Mouse (Mus musculus): ENCODE results near the gene Fgfr2.

Gene Fgfr2

DNA sequence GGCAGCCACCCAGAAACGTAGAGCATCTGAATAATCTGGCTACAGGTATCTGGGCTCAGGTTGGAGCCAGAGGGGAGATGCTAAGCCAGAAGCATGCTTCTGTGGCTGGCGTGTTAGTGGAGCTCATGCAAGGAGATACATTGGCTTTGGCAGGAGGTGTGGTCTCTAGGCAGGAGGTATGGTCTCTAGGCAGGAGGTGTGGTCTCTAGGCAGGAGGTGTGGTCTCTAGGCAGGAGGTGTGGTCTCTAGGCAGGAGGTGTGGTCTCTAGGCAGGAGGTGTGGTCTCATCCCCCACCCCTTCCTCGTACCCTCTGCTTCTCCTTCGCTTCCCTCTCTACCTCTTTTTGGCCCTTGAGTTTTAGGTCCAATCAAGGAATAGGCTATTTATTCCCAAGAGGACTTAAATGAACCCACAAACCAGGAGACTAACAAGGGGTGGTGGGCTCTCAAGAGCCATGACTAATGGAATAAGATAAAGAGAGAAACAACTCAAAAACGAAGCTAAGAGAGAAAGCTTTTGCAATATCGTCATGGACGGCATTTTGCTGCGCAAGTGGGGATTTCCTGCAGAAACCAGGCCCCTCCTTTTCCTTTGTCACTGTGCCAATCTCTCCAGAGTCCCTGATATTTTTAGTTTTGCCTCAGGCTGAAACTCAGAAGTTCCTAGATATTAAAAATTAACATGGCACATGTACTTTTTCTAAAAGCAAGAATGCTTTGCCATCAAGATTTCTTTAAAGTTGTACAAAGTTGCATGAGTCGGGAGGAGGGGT, 775.7 kb downstream of the Fgfr2 start:
- no peak for DNase-seq

DNA sequence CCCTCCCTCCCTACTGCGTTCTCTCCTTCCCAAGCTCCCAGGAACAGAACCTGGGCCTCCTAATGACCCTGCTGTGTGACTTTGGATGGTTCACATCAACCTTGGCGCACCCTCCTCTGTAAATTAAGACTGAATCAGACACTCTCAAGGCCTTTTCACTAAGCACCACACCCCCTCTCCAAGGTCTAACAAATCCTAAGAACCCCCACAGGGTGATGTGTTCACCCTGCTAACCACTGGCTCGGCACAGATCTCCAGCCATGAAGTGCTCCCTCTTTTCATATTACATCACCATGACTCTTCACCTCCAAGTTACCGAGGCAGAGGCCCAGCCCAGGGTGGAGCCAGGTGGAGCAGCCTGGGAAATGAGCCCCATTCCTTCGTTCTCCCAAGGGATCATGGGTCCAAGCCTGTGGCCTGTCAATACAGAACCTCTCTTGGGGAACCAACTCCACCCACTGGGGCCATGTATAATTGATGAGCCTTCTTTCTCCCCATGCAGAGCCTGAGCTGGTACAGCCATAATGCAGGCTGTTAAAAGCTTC, 777.6 kb downstream of the Fgfr2 start:
- DNase-seq = no peak

DNA sequence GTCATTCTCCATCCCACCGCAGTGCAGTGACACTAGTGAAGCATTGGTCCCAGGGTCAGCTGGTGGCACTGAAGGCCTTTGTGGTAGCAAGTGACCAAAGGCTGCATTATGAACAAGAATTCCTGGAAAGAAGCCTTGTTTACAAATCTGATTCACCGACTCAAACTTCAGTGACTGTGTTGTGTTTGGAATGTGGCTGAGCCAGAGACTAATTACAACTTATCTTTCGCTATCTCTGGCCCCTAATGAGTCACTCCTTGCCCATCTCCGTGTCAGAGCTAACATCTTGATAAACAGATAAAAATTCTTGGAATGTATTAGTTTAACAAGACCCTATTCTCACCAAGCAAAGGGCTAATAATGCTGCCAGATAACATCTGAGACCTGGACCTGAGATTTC, 778.5 kb downstream of the Fgfr2 start:
- no peak for DNase-seq

DNA sequence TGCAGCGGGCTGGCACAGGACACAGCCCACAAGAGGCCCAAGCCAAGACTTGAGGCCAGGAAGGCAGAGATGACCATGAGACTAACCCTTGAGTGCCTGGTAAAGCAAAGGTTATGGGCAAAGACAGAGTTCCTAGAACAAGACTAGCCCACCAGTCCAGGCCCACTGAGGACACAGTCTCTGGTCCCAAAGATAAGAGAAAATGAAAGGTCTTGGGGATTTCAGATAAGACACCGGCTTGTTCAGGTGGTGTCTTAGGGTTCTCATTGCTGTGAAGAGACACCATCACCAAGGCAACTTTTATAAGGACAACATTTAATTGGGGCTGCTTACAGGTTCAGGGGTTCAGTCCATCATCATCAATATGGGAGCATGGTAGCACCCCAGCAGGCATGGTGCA, 779.2 kb downstream of the Fgfr2 start:
- DNase-seq = no peak

DNA sequence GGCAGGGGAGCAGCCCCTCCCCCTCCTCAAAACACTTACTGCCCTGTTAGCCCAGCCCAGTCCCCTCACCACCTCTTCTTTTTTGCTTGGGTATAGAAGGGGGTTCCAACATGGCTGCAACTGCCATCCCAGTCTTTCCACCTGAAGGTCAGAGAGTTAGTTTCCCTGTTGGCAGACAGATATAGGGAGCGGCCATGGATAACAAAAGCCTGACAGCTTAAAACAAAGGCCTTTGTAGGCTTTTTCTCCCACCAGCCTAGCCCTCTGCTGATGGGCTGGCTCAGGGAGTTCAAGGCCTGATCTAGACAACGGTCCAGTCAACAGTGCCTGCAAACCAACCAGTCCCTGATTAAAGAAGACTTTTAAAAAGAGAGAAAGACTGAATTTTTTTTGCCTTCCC, 780.0 kb downstream of the Fgfr2 start:
- DNase-seq = no peak

DNA sequence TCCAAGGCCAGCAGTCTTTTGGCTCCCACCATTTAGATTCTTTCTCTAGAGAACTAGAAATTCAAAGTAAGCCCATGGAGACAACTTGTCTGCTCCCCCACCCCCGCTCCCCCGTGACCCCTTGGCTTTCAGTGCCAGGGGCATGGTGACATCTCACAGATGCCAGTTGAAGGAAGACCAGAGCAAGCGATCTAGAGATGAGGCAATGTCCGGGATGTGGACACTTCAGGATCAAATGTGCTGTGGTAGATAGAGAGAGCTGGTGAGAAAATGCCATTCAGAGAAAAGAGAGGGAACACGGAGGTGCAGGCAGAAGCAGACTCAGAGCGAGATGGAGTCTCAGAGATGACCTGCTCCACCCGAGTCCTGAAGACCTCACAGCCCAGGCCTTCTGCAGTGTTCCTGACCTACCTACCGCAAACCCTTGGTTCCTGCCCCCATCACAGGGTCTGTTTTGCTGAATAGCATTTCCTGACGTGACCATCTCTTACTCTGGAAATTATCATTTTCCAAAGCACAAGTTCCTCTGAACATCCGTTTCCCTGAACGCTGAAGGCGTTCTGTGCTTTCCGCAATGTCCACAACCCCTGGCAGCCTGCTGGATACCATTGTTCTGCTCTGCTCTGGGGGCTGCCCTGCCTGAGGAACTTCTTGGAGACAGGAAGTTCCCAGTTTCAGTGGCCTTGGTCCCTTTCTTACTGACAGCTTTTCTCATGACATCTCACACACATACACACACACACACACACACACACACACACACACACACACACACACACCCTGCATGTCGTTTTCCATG, 783.9 kb downstream of the Fgfr2 start:
- no peak for DNase-seq

DNA sequence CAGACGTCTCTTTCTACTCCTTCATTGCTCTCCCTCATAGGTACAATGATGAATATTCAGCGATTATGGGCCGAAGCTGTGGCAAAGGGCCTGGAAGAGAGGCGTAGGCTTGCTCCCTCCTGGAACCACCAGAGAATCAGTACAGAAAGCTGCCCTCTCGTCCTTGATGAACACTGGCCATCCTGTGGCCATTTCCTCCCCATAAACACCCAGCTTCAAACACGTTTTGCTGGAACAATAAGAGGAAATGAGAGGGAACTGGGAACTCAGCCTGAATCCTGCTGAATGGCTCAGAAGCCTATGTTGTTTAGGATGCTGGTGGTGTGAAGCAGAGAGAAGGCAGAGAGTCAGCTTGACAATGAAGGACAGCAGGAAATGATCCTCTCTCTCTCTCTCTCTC, 784.8 kb downstream of the Fgfr2 start:
- DNase-seq = no peak

DNA sequence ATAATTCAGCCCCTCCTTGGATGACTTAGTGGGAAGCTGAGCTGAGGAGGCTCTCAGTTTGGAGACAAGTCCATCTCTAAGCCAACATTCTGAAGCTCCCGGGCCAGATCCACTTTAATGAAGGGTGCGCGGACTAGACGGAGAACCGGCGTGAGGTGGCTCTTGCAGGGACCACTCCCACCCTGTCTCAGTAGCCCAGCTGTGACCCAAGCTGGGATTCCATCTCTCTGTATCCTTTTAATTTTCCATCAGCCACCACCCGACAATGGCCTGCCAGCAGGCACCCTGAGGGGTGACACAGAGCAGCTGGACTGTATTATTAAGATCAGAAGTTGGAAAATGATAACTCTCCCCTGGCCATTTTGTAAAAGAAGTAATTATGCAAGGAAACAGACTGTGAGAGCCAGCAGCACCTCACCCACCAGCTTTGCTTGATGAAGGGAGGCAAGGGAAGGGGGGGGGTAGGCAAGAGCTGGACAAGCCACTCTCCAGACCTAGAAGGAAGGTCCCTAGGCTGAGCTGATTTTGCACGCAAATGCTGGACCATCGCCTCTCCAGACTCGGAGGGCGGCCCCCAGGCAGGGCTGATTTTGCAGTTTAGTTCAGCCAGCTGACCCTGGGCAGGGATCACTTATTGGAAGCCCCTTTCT, 785.8 kb downstream of the Fgfr2 start:
- DNase-seq = no peak

DNA sequence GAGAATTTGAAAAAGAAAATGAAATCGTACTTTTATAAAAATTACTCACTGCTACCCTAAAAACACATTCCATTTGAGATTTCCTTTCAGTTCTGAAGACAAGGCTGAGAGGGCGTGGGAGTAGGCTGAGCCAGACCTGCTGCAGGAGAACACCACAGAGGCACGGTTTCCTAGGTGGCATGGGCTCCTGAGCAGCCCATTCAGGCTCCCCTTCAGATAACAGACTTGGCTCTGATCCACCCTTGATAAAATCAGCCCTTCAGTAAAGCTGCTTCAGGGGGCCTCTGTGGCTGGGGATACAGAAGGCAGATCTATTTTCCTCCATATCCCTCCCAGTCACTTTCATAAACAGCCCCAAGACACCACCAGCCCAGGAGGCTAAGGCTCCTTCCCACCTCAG, 786.4 kb downstream of the Fgfr2 start:
- no peak for DNase-seq

DNA sequence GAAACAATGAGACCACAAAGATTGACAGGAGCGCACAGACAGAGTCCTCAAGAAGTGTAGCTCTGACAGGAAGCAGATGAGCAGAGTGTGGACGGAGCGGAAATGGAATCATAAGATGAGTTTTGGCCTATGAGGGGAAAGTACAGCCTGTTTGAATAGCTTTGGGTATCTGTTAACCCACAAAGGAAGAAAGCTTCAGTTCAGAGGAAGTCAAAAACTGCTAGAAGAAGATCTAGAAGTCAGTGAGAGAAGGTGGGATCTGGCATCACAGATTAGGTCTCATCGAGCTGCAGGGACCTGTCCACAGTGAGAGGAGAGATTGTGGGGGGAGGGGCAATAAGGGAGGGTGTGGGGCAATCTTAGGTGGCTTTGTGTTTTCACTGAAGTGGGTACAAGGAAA, 787.8 kb downstream of the Fgfr2 start:
- no peak for DNase-seq

DNA sequence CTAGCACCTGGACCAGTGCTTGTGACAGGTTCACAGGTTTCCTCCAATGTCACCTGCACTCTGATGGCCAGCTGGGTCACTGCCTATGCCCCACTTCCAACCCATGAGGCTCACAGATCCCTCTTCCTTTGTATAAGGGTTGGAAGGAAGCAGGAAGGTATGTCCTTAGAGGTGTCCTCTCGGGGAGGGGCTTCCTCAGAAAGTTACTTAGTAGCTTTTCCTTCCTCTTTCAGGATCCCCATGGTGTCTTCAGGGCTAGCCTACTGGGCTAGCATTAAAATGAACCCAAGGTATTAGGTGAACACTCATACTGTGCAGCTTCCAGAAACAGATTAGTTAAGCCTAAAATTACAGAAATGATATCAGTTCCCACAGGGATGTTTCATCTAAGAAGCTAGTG, 790.1 kb downstream of the Fgfr2 start:
- no peak for DNase-seq

DNA sequence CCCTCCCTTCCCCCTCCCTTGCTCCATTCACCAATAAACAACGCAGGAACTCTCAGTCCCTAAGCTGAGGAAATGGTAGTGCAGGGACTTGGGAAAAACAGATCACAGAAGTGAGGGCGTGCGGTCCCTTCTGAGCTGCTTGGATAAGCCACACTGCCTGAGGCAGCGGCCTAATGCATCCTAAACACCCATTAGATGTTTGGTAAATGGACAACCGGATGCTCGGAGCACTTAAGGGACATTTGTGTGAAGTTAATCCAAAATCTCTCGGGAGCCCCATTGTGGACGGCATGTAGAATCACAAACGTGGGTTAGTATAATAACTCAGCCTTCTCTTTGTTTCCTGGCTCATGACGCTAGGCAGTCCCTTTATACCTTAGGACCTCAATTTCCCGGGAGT, 791.0 kb downstream of the Fgfr2 start:
- DNase-seq = no peak

DNA sequence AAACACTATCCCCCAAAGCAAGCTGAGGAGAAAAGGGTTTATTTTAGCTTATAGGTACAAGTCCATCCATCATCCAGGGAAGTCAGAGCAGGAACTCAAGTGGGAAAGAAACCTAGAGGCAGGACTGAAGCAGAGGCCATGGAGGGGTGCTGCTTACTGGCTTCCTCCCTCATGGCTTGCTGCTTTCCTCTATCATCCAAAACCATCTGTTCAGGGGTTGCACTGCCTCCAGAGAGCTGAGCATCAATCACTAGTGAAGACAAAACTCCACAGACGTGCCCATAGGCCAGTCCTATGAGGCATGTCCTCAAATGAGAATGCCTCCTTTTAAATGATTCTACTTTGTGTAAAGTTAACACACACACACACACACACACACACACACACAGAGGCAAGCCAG, 793.0 kb downstream of the Fgfr2 start:
- DNase-seq = no peak

DNA sequence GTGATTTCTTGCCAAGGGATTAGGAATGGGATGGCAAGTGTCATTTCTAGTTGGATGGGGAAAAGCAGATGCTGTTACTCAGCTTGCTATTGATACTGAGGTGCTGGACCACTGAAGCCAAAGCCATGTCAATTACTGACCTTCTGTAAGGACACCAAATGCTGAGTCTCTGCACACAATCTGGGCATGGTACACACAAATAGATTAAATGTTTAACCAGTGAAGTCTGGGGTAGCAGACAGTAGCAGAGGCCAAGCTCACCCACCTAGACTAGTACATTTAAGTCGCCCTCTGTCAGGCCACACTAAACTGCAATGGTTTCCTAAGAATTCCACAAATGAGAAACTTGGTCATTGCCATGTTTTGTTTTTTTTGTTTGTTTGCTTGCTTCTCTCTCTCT, 794.5 kb downstream of the Fgfr2 start:
- DNase-seq = no peak

DNA sequence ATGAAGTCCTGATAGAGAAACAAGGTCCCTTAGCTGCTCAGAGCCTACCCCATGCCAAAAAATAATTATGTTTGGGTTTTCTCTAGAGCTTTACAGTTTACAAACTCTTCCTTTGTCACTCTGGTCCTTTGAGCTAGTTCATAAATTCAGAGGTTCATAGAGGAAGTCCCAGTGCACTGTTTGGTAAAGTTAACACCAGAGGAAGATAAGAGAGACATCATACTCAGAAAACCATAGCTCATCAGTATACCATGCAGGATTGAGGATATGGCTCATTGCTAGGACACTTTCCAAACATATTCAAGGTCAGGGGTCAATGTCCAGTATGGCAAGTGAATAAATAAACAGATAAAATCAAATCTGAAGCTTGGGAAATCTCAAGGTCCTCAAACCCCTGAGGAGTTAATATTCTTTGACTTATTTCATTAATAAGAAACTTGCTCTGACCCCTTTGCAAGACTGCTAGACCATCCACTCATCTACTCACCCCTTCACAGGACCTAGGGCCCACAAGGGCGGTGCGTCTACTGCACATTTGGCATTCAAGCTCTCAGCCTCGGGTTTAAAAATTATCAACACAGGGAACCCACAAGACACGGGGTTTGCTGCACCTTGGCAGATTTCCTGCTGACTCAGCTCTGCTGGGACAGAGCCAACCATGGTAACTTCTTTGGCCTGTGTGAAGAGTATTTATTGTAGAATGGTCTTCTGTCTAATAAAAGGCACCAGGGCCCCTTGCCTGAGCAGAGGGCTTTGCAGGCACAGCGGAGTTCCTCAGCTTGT, 797.4 kb downstream of the Fgfr2 start:
- peak; percentile 65 to 67 for DNase-seq

DNA sequence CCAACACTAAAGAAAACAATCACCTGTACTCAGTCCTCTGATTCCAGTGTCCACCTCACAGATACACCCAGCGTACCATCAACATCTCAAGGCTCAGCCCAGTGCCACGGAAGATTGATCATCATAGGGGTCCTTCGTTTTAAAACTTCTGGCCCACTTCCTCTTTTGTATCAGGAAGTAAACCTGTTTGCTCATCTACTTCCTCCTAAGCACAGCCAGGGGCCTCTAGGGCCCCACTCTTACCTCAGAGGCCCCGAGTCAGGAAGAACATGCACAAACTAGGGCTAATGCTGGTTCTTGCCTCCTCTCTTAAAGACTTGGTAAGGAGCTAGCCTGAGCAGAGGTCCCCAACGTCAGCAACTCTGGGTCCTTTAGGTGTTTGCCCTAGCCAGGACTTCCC, 799.7 kb downstream of the Fgfr2 start:
- DNase-seq = no peak

DNA sequence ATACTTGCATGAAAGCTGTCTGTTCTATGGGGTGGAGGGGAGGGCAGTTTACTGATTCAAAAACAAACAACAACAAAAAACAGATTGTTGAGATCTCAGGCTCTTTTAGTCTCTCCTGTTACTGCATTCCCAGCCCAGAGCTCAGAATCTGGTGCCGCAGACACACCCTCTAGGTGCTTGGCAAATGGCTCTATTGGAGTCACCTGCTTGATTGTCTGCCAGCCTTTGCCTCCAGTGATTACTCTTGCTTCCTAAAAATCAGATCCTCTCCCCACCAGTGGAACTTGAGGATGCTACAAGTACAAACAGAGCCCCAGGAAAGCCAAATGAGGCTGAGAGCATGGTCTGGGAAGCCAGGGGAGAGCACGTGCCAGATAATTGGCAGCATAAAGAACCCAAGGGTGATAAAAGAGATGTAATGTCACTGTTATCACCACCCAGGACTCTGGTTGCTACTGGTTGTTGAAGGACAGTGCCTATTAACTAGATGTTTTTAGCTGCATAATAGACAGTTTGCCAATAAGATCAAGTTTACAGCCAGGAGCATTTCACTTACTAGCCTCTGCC, 801.7 kb downstream of the Fgfr2 start:
- peak in 1 of 2 experiments; percentile 29 for DNase-seq

DNA sequence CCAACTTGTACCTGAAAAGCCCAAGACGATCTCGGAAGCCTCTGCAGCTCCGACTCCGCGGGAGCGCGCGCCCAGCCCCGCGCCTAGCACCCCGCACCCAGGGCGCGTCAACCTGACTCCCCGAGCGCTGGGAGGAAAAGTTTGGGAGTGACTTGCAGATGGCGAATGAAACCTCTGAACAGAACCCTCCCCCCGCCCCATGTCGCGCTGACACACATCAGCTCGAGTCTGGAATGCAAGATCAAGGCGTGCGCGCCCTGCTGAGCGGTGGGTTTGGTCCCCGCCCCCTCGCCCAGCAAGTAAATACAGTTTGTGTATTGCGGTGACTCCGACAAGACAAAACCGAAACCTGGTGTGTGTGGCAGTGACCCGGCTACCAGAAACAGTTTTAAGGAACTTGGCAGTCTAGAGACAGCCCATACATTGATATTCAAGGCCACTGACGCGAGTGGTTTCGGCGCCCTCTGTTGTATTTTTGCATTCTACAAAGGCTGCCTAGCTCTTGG, 806.1 kb downstream of the Fgfr2 start, which contains the start of gene Chst15:
Gene Chst15, minus strand, starts transcription at position 193 of the 506 bp plus-strand sequence.
- peak; percentile 49 to 55 for DNase-seq

DNA sequence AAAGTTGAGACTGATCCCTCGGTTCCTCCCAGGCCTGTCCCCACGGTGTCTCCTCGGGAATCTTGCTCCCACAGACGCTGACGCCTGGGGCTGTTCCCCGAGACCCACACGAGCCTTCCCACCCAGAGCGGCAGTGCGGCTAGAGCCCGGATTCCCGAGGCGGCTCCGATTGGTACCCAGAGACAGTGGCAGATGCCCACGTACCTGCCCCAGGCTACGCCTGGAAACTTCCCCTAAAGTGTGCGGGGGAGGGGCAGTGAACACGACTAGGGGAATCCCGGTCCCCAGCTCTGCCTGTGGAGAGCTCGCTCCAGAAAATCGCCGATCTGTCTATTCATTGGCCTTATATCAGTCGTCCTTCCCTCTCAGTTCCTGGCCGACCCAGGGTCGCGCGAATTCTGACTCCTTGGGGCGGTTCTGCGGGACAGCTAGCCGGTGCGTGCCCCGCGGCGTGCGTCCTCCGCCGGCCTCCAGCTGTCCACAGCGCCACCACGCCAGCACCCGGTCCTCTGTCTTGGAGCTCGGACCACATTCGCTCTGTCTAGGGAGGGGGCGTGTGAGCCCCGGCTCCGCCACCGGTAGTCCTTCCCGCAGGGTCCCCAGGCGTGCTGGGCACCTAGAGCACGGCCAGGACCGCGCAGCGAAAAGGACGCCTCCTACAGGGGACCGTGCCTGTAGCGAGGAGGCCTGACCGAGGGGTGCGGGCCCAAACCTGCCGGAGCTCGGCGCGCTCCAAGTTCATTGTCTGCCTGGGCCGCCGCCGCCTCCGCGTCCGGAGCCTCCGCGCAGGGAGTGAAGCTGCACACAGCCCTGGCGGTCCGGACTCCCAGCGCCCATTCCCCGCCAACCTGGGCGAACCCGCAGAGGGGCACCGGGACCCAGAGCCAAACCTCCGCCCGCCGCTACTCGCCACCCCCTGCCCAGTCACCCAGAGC, 806.8 kb downstream of the Fgfr2 start:
- DNase-seq = peak; percentile 64 to 66

DNA sequence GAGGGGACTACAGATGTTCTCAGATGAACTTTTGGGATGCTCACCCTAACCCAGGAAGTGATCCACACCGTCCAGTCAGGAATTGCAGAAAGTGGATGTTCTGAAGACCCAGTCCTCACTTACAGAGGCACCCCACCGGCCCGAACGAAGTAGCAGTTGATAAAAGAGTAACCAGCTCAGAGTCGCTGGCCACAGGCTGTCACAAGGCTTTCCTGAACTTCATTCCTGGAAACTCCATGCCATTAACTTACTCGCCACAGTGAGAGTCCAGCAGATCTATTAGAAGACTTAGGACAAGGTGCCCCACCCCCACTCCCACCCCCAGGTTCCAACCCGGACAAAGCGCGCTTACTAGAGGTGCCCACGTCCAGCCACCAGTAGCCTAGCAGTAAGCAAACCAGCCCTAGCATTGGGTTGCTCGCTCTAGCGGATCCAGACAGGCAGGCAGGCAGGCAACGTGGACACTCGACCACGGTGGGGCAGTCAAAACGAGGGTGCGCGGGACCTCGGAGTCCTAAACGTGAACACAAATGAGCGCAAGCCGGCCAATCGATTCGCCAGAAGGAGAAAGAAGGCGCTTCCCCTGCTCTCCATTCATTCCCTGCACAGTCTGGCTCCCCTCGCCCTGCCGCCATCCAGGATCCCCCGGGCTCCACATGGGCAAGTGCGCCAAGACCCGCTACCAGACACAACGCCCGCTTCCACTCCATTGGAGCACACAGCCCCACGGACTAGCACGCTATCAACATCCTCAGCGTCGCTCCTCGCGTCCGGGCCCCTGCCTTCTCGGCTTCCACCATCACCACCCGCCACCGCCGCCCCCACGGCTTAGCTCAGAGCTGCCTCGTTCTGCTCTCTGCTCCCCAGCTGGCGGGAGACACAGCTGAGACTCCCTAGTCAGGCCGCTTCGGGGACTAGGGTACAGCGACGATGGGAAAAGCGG, 807.7 kb downstream of the Fgfr2 start:
- peak; percentile 85 to 89 for DNase-seq
